Mouse (Mus musculus) kidney, embryonic 16.5 days (tissue): ENCODE results near the gene Gm3512. TPM values are rescaled to one million over a fixed set of nuclear protein-coding genes. Genes with fewer than 3 reads are reported as not detected.
"Not testable (repeated sequence)": the region's sequence is repeated elsewhere in the genome, so short reads cannot be mapped to it uniquely, and the experiment has no call there.

Experiments used
- ATAC-seq: fragments of 200-750 bp; cut with Nextera tagmentation; 2 replicates; pipeline ENCODE4 v1.8.0; 2017; ENCODE audit warnings: moderate TSS enrichment; ENCODE audit not compliant: low FRiP score, low TSS enrichment
- H3K27ac ChIP-seq: fragments of 300-500 bp; sonication (generic); 2 replicates; pipeline ENCODE4 v1.5.1; 2014; ENCODE audit warnings: low read length
- H3K27me3 ChIP-seq: fragments of 300-500 bp; sonication (generic); 2 replicates; pipeline ENCODE4 v1.6.1; 2014; ENCODE audit warnings: low read length, control low read depth, mixed read lengths; ENCODE audit not compliant: insufficient read depth
- H3K36me3 ChIP-seq: fragments of 300-500 bp; sonication (generic); 2 replicates; pipeline ENCODE4 v1.6.1; 2014; ENCODE audit warnings: low read length, control low read depth, mixed read lengths; ENCODE audit not compliant: insufficient read depth
- H3K4me1 ChIP-seq: fragments of 300-500 bp; sonication (generic); 2 replicates; pipeline ENCODE4 v1.6.1; 2014; ENCODE audit warnings: low read length, control low read depth, mixed read lengths; ENCODE audit not compliant: insufficient read depth
- H3K4me2 ChIP-seq: fragments of 300-500 bp; sonication (generic); replicated peaks from 2 replicates; pipeline ENCODE4 v1.6.1; 2014; ENCODE audit warnings: low read depth, low read length
- H3K4me3 ChIP-seq: fragments of 300-500 bp; sonication (generic); 2 replicates; pipeline ENCODE4 v1.5.1; 2014; ENCODE audit warnings: mild to moderate bottlenecking, low read length
- H3K9ac ChIP-seq: fragments of 300-500 bp; sonication (generic); replicated peaks from 2 replicates; pipeline ENCODE4 v1.6.1; 2014; ENCODE audit warnings: low read length
- H3K9me3 ChIP-seq: fragments of 300-500 bp; sonication (generic); 2 replicates; pipeline ENCODE4 v1.6.1; 2016; ENCODE audit warnings: low read length, control low read depth
- WGBS: fragments of 180-500 bp; shearing (Covaris S2); extraction: QIAGEN DNeasy Blood & Tissue Kit; methylation state at CpG from one replicate; pipeline ENCODE4 v1.1.7; 2014; 5-methylcytosine and 5-hydroxymethylcytosine counted together
- polyA plus RNA-seq: library from polyadenylated mRNA; unstranded; fragments of >200 nt; fragmentation: Nextera tagmentation; extraction: Ambion mirVana; gene quantifications from 2 replicates; pipeline ENCODE4 v1.2.1, GENCODE M21; 2015

The Gm3512 gene
- polyA plus RNA-seq, result 3.2 and 3.5 TPM in 2 replicates

- not testable (repeated sequence) for H3K27me3 ChIP-seq, H3K4me3 ChIP-seq, H3K36me3 ChIP-seq, H3K27ac ChIP-seq, H3K4me2 ChIP-seq, H3K4me1 ChIP-seq, H3K9me3 ChIP-seq, ATAC-seq, H3K9ac ChIP-seq
- no CpG with 5 or more reads among the region's 37 CpGs for WGBS
Observed at GRCm38 (mm10) chr14:7174483-7174971, at the start of gene Gm3512. Gene Gm3512, minus strand, starts transcription at chr14:7174533.

DNA sequence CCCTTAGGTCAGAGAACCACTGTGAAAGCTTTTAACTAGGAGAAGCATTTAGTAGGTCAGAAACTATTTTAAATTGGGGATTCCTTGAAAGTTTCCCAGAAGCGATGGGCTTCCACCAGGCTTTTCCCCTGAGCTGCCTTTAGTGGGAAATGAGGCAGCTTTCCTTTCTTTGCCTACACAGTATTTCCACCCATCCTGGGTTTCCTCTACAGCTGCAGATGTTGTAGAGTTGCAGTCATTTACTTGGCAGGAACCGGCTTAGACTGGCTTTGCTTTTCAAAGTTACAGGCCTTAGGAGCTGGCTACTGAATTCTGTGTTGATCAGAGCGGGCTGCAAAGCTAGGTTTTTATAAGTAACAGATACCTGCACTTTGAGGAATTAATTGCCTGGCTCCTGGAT, 25.7 kb upstream of the Gm3512 start:
- not testable (repeated sequence) for H3K4me3 ChIP-seq, ATAC-seq, H3K27me3 ChIP-seq, H3K36me3 ChIP-seq, H3K4me1 ChIP-seq, H3K9ac ChIP-seq, H3K9me3 ChIP-seq, H3K4me2 ChIP-seq, H3K27ac ChIP-seq
- WGBS, result 95% methylated on average over 2 of the region's 3 CpGs

GRCm38 (mm10) chr14:7194440-7194839, 20.1 kb upstream of the Gm3512 start, which contains the start of gene Gm16434:
Gene Gm16434, minus strand, starts transcription at chr14:7194540.
- no CpG with 5 or more reads among the region's 2 CpGs for WGBS
- H3K4me1 ChIP-seq, H3K9me3 ChIP-seq, H3K4me3 ChIP-seq, H3K27me3 ChIP-seq, H3K4me2 ChIP-seq, H3K36me3 ChIP-seq, H3K27ac ChIP-seq, ATAC-seq, H3K9ac ChIP-seq: not testable (repeated sequence)

GRCm38 (mm10) chr14:7125312-7125711, 49.0 kb downstream of the Gm3512 start, which contains the start of gene Gm6676:
Gene Gm6676, minus strand, starts transcription at chr14:7125412.
- not testable (repeated sequence) for H3K4me1 ChIP-seq, ATAC-seq, H3K36me3 ChIP-seq, H3K4me3 ChIP-seq, H3K9me3 ChIP-seq, H3K27me3 ChIP-seq, H3K4me2 ChIP-seq, H3K27ac ChIP-seq, H3K9ac ChIP-seq
- WGBS, result no CpG with 5 or more reads among the region's 2 CpGs

GRCm38 (mm10) chr14:7105124-7105802, 69.1 kb downstream of the Gm3512 start:
- ATAC-seq, result 0 out of 2 replicates have a peak, but pooled peaks have one; percentile 59
- peak overlapping the region; percentile 46 for H3K4me3 ChIP-seq
- peak overlapping the region; percentile 61 for H3K9ac ChIP-seq
- not testable (repeated sequence) for H3K4me1 ChIP-seq, H3K9me3 ChIP-seq, H3K36me3 ChIP-seq, H3K27ac ChIP-seq, H3K27me3 ChIP-seq
- peak overlapping the region; percentile 57 for H3K4me2 ChIP-seq
- 0% methylated on average over 8 of the region's 54 CpGs for WGBS

Other genes with a start within 250 kb of the Gm3512 start
- gene Gm6356, start 200.7 kb downstream of the Gm3512 start, polyA plus RNA-seq, result not detected in 2 replicates
- 0.57 and 0.64 TPM in 2 replicates for gene Gm10406, start 147.1 kb downstream of the Gm3512 start, polyA plus RNA-seq
- gene Gm3685, start 129.6 kb downstream of the Gm3512 start, polyA plus RNA-seq, result not detected in 2 replicates
- 0.55 and 1.00 TPM in 2 replicates for gene Gm3696, start 73.9 kb downstream of the Gm3512 start, polyA plus RNA-seq
- not detected in 2 replicates for gene Gm6676, start 49.1 kb downstream of the Gm3512 start, polyA plus RNA-seq
- not detected in 2 replicates for gene Gm16434, start 20.0 kb upstream of the Gm3512 start, polyA plus RNA-seq
- gene Gm3727, start 90.2 kb upstream of the Gm3512 start, polyA plus RNA-seq, result not detected in 2 replicates
- gene Gm3739, start 140.5 kb upstream of the Gm3512 start, polyA plus RNA-seq, result 0.45 and 0.64 TPM in 2 replicates
- gene Gm5797, start 157.9 kb upstream of the Gm3512 start, polyA plus RNA-seq, result not detected in 2 replicates
- not detected in 2 replicates for gene Gm8374, start 190.6 kb upstream of the Gm3512 start, polyA plus RNA-seq